Comparison of ENCODE assay signal across 14 mouse cellular contexts in the genomic region with DNA sequence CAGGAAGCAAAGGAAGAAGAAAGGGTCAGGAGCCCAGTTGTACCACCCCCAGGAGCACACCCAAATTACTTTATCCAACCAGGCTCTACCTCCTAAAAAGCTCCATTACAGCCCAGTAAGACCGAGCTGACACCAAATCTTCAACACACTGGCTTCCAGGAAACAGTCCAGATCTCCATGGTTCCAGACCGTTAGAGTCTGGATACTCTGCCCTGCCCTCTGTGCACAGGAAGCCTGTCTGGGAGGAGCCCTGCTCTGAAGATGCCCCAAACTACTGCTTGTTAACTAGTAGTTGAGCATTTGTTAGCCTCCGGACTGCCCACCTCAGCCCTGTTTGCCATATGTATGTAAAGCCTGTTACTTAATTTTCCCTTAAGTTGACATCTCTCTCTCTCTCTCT. TPM values are rescaled to one million over a fixed set of nuclear protein-coding genes. Genes with fewer than 3 reads are reported as not detected.
A peak's percentile ranks its signal among the peaks of the same experiment; 100 is the strongest.
DNase-seq lines count a peak whose midpoint lies in the region; ATAC-seq and TF ChIP-seq lines count a peak whose summit lies in the region.
"Had no signal": no experiment of that assay in that cellular context is flagged by ENCODE, and none has a peak within 500 bp of the region (broad histone marks: within the 10 kb centered on the region; RNA-seq: fewer than 3 reads in every experiment).

No protein-coding gene starts in this region.

- peaks cover 87% of the 10 kb centered on the region for H3K4me1 ChIP-seq in liver, embryonic 12.5 days
- H3K4me1 ChIP-seq in liver, embryonic 11.5 days (replicated peaks; ENCODE audit: control insufficient read depth, insufficient read depth, low read length) = peaks cover 28% of the 10 kb centered on the region
- H3K4me1 ChIP-seq in lung, postnatal 0 days (ENCODE audit: insufficient read depth, low read depth, low read length) = no peaks in the 10 kb centered on the region; the same call in 1 of the 2 replicates
- H3K4me1 ChIP-seq in intestine, embryonic 16.5 days (ENCODE audit: control insufficient read depth, insufficient read depth, low read length) = 0 out of 2 replicates have a peak, but pooled peaks cover 6% of the 10 kb centered on the region
- H3K4me1 ChIP-seq: hindbrain, embryonic 15.5 days; limb, embryonic 12.5 days had no signal

- no peak overlapping the region for H3K4me3 ChIP-seq in liver, embryonic 12.5 days
- no peak overlapping the region for H3K4me3 ChIP-seq in liver, embryonic 11.5 days (ENCODE audit: low read depth, low read length)
- H3K4me3 ChIP-seq in lung, postnatal 0 days (ENCODE audit: low read depth, low read length) = no peak overlapping the region
- H3K4me3 ChIP-seq in intestine, embryonic 16.5 days (ENCODE audit: low read length) = no peak overlapping the region
- H3K4me3 ChIP-seq: hindbrain, embryonic 15.5 days; limb, embryonic 12.5 days; midbrain, embryonic 10.5 days had no signal

- H3K9ac ChIP-seq in liver, embryonic 12.5 days = peak overlapping the region; percentile 9; the same call in 1 of the 2 replicates
- H3K9ac ChIP-seq in liver, embryonic 11.5 days (ENCODE audit: low read depth, low read length) = no peak overlapping the region
- no peak overlapping the region for H3K9ac ChIP-seq in lung, postnatal 0 days (replicated peaks; ENCODE audit: low read depth)
- no peak overlapping the region for H3K9ac ChIP-seq in intestine, embryonic 16.5 days (ENCODE audit: low read depth, low read length)
- H3K9ac ChIP-seq: hindbrain, embryonic 15.5 days; limb, embryonic 12.5 days had no signal

- no peak overlapping the region for H3K4me2 ChIP-seq in liver, embryonic 12.5 days
- H3K4me2 ChIP-seq in liver, embryonic 11.5 days = no peak overlapping the region
- H3K4me2 ChIP-seq in lung, postnatal 0 days (replicated peaks; ENCODE audit: low read depth, low read length) = no peak overlapping the region
- no peak overlapping the region for H3K4me2 ChIP-seq in intestine, embryonic 16.5 days (ENCODE audit: low read depth, low read length)
- H3K4me2 ChIP-seq: hindbrain, embryonic 15.5 days; limb, embryonic 12.5 days had no signal

- peak; percentile 39 for DNase-seq in gastrocnemius, postnatal 25 days
- no peak for DNase-seq in gastrocnemius, postnatal 4 days (ENCODE audit: low spot score in 2 of 2)
- no peak for DNase-seq in liver, embryonic 11.5 days (ENCODE audit: low spot score)
- DNase-seq in heart, adult 8-10 months (ENCODE audit: low spot score) = peak; percentile 36
- peak; percentile 39 for DNase-seq in lung, postnatal 0 days (ENCODE audit: low spot score)
- DNase-seq: cerebellum, postnatal 10 days; right cerebral cortex, adult 18-20 months had no signal

- no peaks in the 10 kb centered on the region for H3K9me3 ChIP-seq in liver, embryonic 12.5 days (replicated peaks)
- H3K9me3 ChIP-seq in liver, embryonic 11.5 days (ENCODE audit: control insufficient read depth, low read length) = no peaks in the 10 kb centered on the region
- no peaks in the 10 kb centered on the region for H3K9me3 ChIP-seq in lung, postnatal 0 days (ENCODE audit: low read length)
- H3K9me3 ChIP-seq in intestine, embryonic 16.5 days (ENCODE audit: control insufficient read depth, low read length) = no peaks in the 10 kb centered on the region
- H3K9me3 ChIP-seq: hindbrain, embryonic 15.5 days; limb, embryonic 12.5 days; midbrain, embryonic 10.5 days had no signal

- H3K27ac ChIP-seq in liver, embryonic 12.5 days = peak overlapping the region; percentile 76; the same call in 1 of the 2 replicates
- no peak overlapping the region for H3K27ac ChIP-seq in liver, embryonic 11.5 days (ENCODE audit: low read depth, low read length)
- H3K27ac ChIP-seq in lung, postnatal 0 days (ENCODE audit: low read length) = no peak overlapping the region
- no peak overlapping the region for H3K27ac ChIP-seq in intestine, embryonic 16.5 days (ENCODE audit: low read length)
- H3K27ac ChIP-seq: hindbrain, embryonic 15.5 days; limb, embryonic 12.5 days; midbrain, embryonic 10.5 days had no signal

- no peaks in the 10 kb centered on the region for H3K36me3 ChIP-seq in liver, embryonic 12.5 days
- no peaks in the 10 kb centered on the region for H3K36me3 ChIP-seq in liver, embryonic 11.5 days (ENCODE audit: control insufficient read depth, insufficient read depth, low read length)
- H3K36me3 ChIP-seq in lung, postnatal 0 days (ENCODE audit: insufficient read depth, low read length) = no peaks in the 10 kb centered on the region
- H3K36me3 ChIP-seq in intestine, embryonic 16.5 days (ENCODE audit: control insufficient read depth, insufficient read depth, low read length) = no peaks in the 10 kb centered on the region
- H3K36me3 ChIP-seq: hindbrain, embryonic 15.5 days; limb, embryonic 12.5 days had no signal

- no peak for ATAC-seq in liver, embryonic 12.5 days
- no peak for ATAC-seq in liver, embryonic 11.5 days (replicated peaks; ENCODE audit: low FRiP score)
- ATAC-seq in lung, postnatal 0 days = peak; percentile 20; the same call in 1 of the 2 replicates
- ATAC-seq in monocyte, adult 5-6 weeks (replicated peaks; ENCODE audit: insufficient number of reproducible peaks, low FRiP score, low TSS enrichment, poor library complexity, severe bottlenecking) = no peak
- no peak for ATAC-seq in intestine, embryonic 16.5 days

- 0 out of 2 replicates have a peak, but pooled peaks cover 5% of the 10 kb centered on the region for H3K27me3 ChIP-seq in liver, embryonic 12.5 days (replicated peaks)
- no peaks in the 10 kb centered on the region for H3K27me3 ChIP-seq in liver, embryonic 11.5 days (replicated peaks; ENCODE audit: control insufficient read depth, insufficient read depth, low read length)
- no peaks in the 10 kb centered on the region for H3K27me3 ChIP-seq in lung, postnatal 0 days (replicated peaks; ENCODE audit: insufficient read depth, low read length)
- H3K27me3 ChIP-seq in intestine, embryonic 16.5 days (replicated peaks; ENCODE audit: control insufficient read depth, insufficient read depth, low read length) = no peaks in the 10 kb centered on the region
- H3K27me3 ChIP-seq: hindbrain, embryonic 15.5 days; limb, embryonic 12.5 days had no signal

- 40% methylated on average over 3 of the region's 3 CpGs for WGBS in liver, embryonic 12.5 days (ENCODE audit: insufficient replicate concordance)
- WGBS in liver, embryonic 11.5 days = 54% methylated on average over 3 of the region's 3 CpGs
- WGBS in lung, postnatal 0 days = 49% methylated on average over 3 of the region's 3 CpGs
- 52% methylated on average over 3 of the region's 3 CpGs for WGBS in intestine, embryonic 16.5 days

- no peak for TF ChIP-seq CTCF in lung, postnatal 0 days (IDR thresholded peaks at IDR 0.05)

- TF ChIP-seq EP300 in lung, postnatal 0 days (IDR thresholded peaks at IDR 0.05) = no peak

RNA-seq across cellular contexts. Expression of a gene that starts 15.4 kb away (rescaled TPM):
- total RNA-seq in gastrocnemius, postnatal 25 days (2021) = 1 to 10 TPM; 1.0 to 1.2 TPM
- total RNA-seq in gastrocnemius, postnatal 4 days (2021) = 1 to 10 TPM; 2.7 to 3.4 TPM
- 0.51 and 0.63 TPM in 2 replicates for polyA plus RNA-seq in liver, embryonic 12.5 days (2016; fragmentation: Nextera tagmentation; extraction: Ambion mirVana)
- polyA plus RNA-seq in liver, embryonic 11.5 days (2014; fragmentation: Nextera tagmentation; extraction: Ambion mirVana) = 0.45 and 0.57 TPM in 2 replicates
- total RNA-seq in heart, adult 8-10 months (2022) = 1 to 10 TPM in 3 of 4 experiments, under 1 TPM in 1; 0.53 to 1.2 (median 1.1) TPM
- 4.0 and 5.9 TPM in 2 replicates for polyA plus RNA-seq in lung, postnatal 0 days (2015; fragmentation: Nextera tagmentation; extraction: Ambion mirVana)
- total RNA-seq in monocyte, adult 5-6 weeks (2017) = not detected in 3 replicates
- polyA plus RNA-seq in intestine, embryonic 16.5 days (2015; fragmentation: Nextera tagmentation; extraction: Ambion mirVana) = 0.69 and 0.73 TPM in 2 replicates

RNA-seq across cellular contexts. Expression of a gene that starts 31.8 kb away (rescaled TPM):
- not detected for total RNA-seq in gastrocnemius, postnatal 25 days (2021)
- under 1 TPM in 1 of 2 experiments, not detected in 1; 0.32 TPM for total RNA-seq in gastrocnemius, postnatal 4 days (2021)
- polyA plus RNA-seq in liver, embryonic 12.5 days (2016; fragmentation: Nextera tagmentation; extraction: Ambion mirVana) = 40.9 and 44.2 TPM in 2 replicates
- 37.2 and 37.3 TPM in 2 replicates for polyA plus RNA-seq in liver, embryonic 11.5 days (2014; fragmentation: Nextera tagmentation; extraction: Ambion mirVana)
- total RNA-seq in heart, adult 8-10 months (2022) = 1 to 10 TPM in 3 of 4 experiments, under 1 TPM in 1; 0.81 to 3.6 (median 1.6) TPM
- polyA plus RNA-seq in lung, postnatal 0 days (2015; fragmentation: Nextera tagmentation; extraction: Ambion mirVana) = 8.3 and 9.1 TPM in 2 replicates
- total RNA-seq in monocyte, adult 5-6 weeks (2017) = 1.9 to 42.8 TPM (median 3.1 TPM) in 3 replicates
- polyA plus RNA-seq in intestine, embryonic 16.5 days (2015; fragmentation: Nextera tagmentation; extraction: Ambion mirVana) = 1.5 and 2.0 TPM in 2 replicates
- polyA plus RNA-seq: testis, adult 2 months had no signal

Comparison
In these comparisons a context has a peak if more than half of its experiments do, and no peak if none do; other contexts are left out.
1. DNase-seq: peak in gastrocnemius, postnatal 25 days (single experiment), heart, adult 8-10 months (single experiment) and lung, postnatal 0 days (single experiment); none in gastrocnemius, postnatal 4 days (0 of 2) and liver, embryonic 11.5 days (single experiment).